Mouse (Mus musculus): ENCODE data around the gene Specc1. TPM values are rescaled to one million over a fixed set of nuclear protein-coding genes. Genes with fewer than 3 reads are reported as not detected.

The Specc1 gene
- total and polyA plus RNA-seq, 2 experiments from 2014 or later: 12.8 to 25.0 TPM

GRCm38 (mm10) chr11:62004881-62005240 is 48.3 kb downstream of the Specc1 start:
- peak overlapping the region; percentile 38; the same call in 1 of the 2 replicates for H3K27ac ChIP-seq (ENCODE audit: low read depth, low read length)

GRCm38 (mm10) chr11:62005241-62005910 is 48.8 kb downstream of the Specc1 start:
- no peak overlapping the region for H3K4me2 ChIP-seq (ENCODE audit: low read depth, low read length, poor library complexity, severe bottlenecking)
- peak overlapping the region; percentile 38; the same call in 1 of the 2 replicates for H3K27ac ChIP-seq (ENCODE audit: low read depth, low read length)
- DNase-seq (ENCODE audit: low spot score) (no peak), ATAC-seq (ENCODE audit: low FRiP score) (no peak)
- H3K36me3 ChIP-seq (ENCODE audit: insufficient read depth, low read length): no peaks in the 10 kb centered on the region
- H3K4me3 ChIP-seq (ENCODE audit: low read depth, low read length): no peak overlapping the region
- no peaks in the 10 kb centered on the region for H3K4me1 ChIP-seq (ENCODE audit: insufficient read depth, low read length)
- no peaks in the 10 kb centered on the region for H3K9me3 ChIP-seq (ENCODE audit: low read length)
- no peak overlapping the region for H3K9ac ChIP-seq (replicated peaks; ENCODE audit: low read length, poor library complexity, severe bottlenecking)
- H3K27me3 ChIP-seq (ENCODE audit: insufficient read depth, low read length): no peaks in the 10 kb centered on the region
- 59% methylated on average over 14 of the region's 14 CpGs for WGBS
- no peak for TF ChIP-seq CTCF (IDR thresholded peaks at IDR 0.05)

More at GRCm38 (mm10) chr11:62004881-62005240, 48.3 kb downstream of the Specc1 start:
- TF ChIP-seq CTCF (IDR thresholded peaks at IDR 0.05): no peak
- Histone ChIP-seq H3K4me2 (ENCODE audit: low read depth, low read length, poor library complexity, severe bottlenecking) (no peak overlapping the region), H3K4me3 (ENCODE audit: low read depth, low read length) (no peak overlapping the region), H3K27me3 (ENCODE audit: insufficient read depth, low read length) (no peaks in the 10 kb centered on the region), H3K4me1 (ENCODE audit: insufficient read depth, low read length) (no peaks in the 10 kb centered on the region), H3K9me3 (ENCODE audit: low read length) (no peaks in the 10 kb centered on the region), H3K9ac (replicated peaks; ENCODE audit: low read length, poor library complexity, severe bottlenecking) (no peak overlapping the region), H3K36me3 (ENCODE audit: insufficient read depth, low read length) (no peaks in the 10 kb centered on the region)
- ATAC-seq (ENCODE audit: low FRiP score) (no peak), DNase-seq (ENCODE audit: low spot score) (no peak)
- WGBS: 70% methylated on average over 6 of the region's 6 CpGs

GRCm38 (mm10) chr11:62005911-62006260 is 49.3 kb downstream of the Specc1 start:
- ATAC-seq (ENCODE audit: low FRiP score) (no peak), DNase-seq (ENCODE audit: low spot score) (no peak)
- Histone ChIP-seq H3K9me3 (ENCODE audit: low read length) (no peaks in the 10 kb centered on the region), H3K27ac (ENCODE audit: low read depth, low read length) (no peak overlapping the region), H3K27me3 (ENCODE audit: insufficient read depth, low read length) (no peaks in the 10 kb centered on the region), H3K36me3 (ENCODE audit: insufficient read depth, low read length) (no peaks in the 10 kb centered on the region), H3K4me2 (ENCODE audit: low read depth, low read length, poor library complexity, severe bottlenecking) (no peak overlapping the region), H3K4me3 (ENCODE audit: low read depth, low read length) (no peak overlapping the region), H3K9ac (replicated peaks; ENCODE audit: low read length, poor library complexity, severe bottlenecking) (no peak overlapping the region), H3K4me1 (ENCODE audit: insufficient read depth, low read length) (no peaks in the 10 kb centered on the region)
- WGBS: 75% methylated on average over 5 of the region's 5 CpGs
- no peak for TF ChIP-seq CTCF (IDR thresholded peaks at IDR 0.05)

GRCm38 (mm10) chr11:62006680-62007079 is 50.1 kb downstream of the Specc1 start:
- no peaks in the 10 kb centered on the region for H3K9me3 ChIP-seq (ENCODE audit: low read length)
- DNase-seq (ENCODE audit: low spot score) (no peak), ATAC-seq (ENCODE audit: low FRiP score) (no peak)
- no peak for TF ChIP-seq CTCF (IDR thresholded peaks at IDR 0.05)
- H3K4me3 ChIP-seq (ENCODE audit: low read depth, low read length): no peak overlapping the region
- no peaks in the 10 kb centered on the region for H3K4me1 ChIP-seq (ENCODE audit: insufficient read depth, low read length)
- no peak overlapping the region for H3K4me2 ChIP-seq (ENCODE audit: low read depth, low read length, poor library complexity, severe bottlenecking)
- H3K36me3 ChIP-seq (ENCODE audit: insufficient read depth, low read length): no peaks in the 10 kb centered on the region
- H3K27ac ChIP-seq (ENCODE audit: low read depth, low read length): no peak overlapping the region
- WGBS: 61% methylated on average over 5 of the region's 5 CpGs
- no peak overlapping the region for H3K9ac ChIP-seq (replicated peaks; ENCODE audit: low read length, poor library complexity, severe bottlenecking)
- no peaks in the 10 kb centered on the region for H3K27me3 ChIP-seq (ENCODE audit: insufficient read depth, low read length)

- Histone ChIP-seq H3K4me2 (ENCODE audit: low read depth, low read length, poor library complexity, severe bottlenecking) (no peak overlapping the region), H3K9ac (replicated peaks; ENCODE audit: low read length, poor library complexity, severe bottlenecking) (no peak overlapping the region), H3K4me3 (ENCODE audit: low read depth, low read length) (no peak overlapping the region), H3K4me1 (ENCODE audit: insufficient read depth, low read length) (no peaks in the 10 kb centered on the region), H3K9me3 (ENCODE audit: low read length) (no peaks in the 10 kb centered on the region), H3K27me3 (ENCODE audit: insufficient read depth, low read length) (no peaks in the 10 kb centered on the region), H3K36me3 (ENCODE audit: insufficient read depth, low read length) (no peaks in the 10 kb centered on the region), H3K27ac (ENCODE audit: low read depth, low read length) (no peak overlapping the region)
- no peak for TF ChIP-seq CTCF (IDR thresholded peaks at IDR 0.05)
- 41% methylated on average over 9 of the region's 9 CpGs for WGBS
- ATAC-seq (ENCODE audit: low FRiP score) (no peak), DNase-seq (ENCODE audit: low spot score) (no peak)
These were observed 51.4 kb downstream of the Specc1 start for GRCm38 (mm10) chr11:62007984-62008383.

GRCm38 (mm10) chr11:62010625-62011231 is 54.2 kb downstream of the Specc1 start:
- H3K9ac ChIP-seq (replicated peaks; ENCODE audit: low read length, poor library complexity, severe bottlenecking): no peak overlapping the region
- no peak overlapping the region for H3K4me3 ChIP-seq (ENCODE audit: low read depth, low read length)
- no peaks in the 10 kb centered on the region for H3K36me3 ChIP-seq (ENCODE audit: insufficient read depth, low read length)
- H3K27ac ChIP-seq (ENCODE audit: low read depth, low read length): no peak overlapping the region
- peak; percentile 28; the same call in 1 of the 2 replicates for TF ChIP-seq CTCF (IDR thresholded peaks at IDR 0.05)
- H3K4me1 ChIP-seq (ENCODE audit: insufficient read depth, low read length): no peaks in the 10 kb centered on the region
- no peak overlapping the region for H3K4me2 ChIP-seq (ENCODE audit: low read depth, low read length, poor library complexity, severe bottlenecking)
- no peaks in the 10 kb centered on the region for H3K9me3 ChIP-seq (ENCODE audit: low read length)
- H3K27me3 ChIP-seq (ENCODE audit: insufficient read depth, low read length): no peaks in the 10 kb centered on the region
- WGBS: 70% methylated on average over 16 of the region's 16 CpGs
- ATAC-seq (ENCODE audit: low FRiP score) (no peak), DNase-seq (ENCODE audit: low spot score) (no peak)
